Mouse (Mus musculus): ENCODE measurements around the gene Kiss1.

Kiss1 gene

GRCm38 (mm10) chr1:133362103-133362502, 40.4 kb downstream of the Kiss1 start:
- no peak for DNase-seq (ENCODE audit: low spot score in 2 of 2)

- peak; percentile 82 for DNase-seq (ENCODE audit: low spot score in 2 of 2)
These were observed 41.8 kb downstream of the Kiss1 start, which contains the start of gene Etnk2 for GRCm38 (mm10) chr1:133363276-133364021. Gene Etnk2, plus strand, starts transcription at chr1:133363572.

- no peak for DNase-seq (ENCODE audit: low spot score in 2 of 2)
These were observed 42.5 kb downstream of the Kiss1 start for GRCm38 (mm10) chr1:133364022-133364630.

GRCm38 (mm10) chr1:133364890-133365289, 43.2 kb downstream of the Kiss1 start:
- DNase-seq (ENCODE audit: low spot score in 2 of 2), result no peak

- peak; percentile 68 to 71 for DNase-seq (ENCODE audit: low spot score in 2 of 2)
These were observed 45.4 kb downstream of the Kiss1 start for GRCm38 (mm10) chr1:133366951-133367605.

GRCm38 (mm10) chr1:133367606-133368488, 46.2 kb downstream of the Kiss1 start:
- DNase-seq (ENCODE audit: low spot score in 2 of 2), result peak in 1 of 2 experiments; percentile 54

GRCm38 (mm10) chr1:133368644-133369043, 47.0 kb downstream of the Kiss1 start:
- no peak for DNase-seq (ENCODE audit: low spot score in 2 of 2)

- no peak for DNase-seq (ENCODE audit: low spot score in 2 of 2)
These were observed 48.7 kb downstream of the Kiss1 start for GRCm38 (mm10) chr1:133370352-133370751.

GRCm38 (mm10) chr1:133371431-133371830, 49.8 kb downstream of the Kiss1 start:
- no peak for DNase-seq (ENCODE audit: low spot score in 2 of 2)

GRCm38 (mm10) chr1:133372113-133372512, 50.4 kb downstream of the Kiss1 start:
- no peak for DNase-seq (ENCODE audit: low spot score in 2 of 2)

GRCm38 (mm10) chr1:133375696-133376346, 54.1 kb downstream of the Kiss1 start:
- no peak for DNase-seq (ENCODE audit: low spot score in 2 of 2)

- DNase-seq (ENCODE audit: low spot score in 2 of 2), result no peak
These were observed 55.9 kb downstream of the Kiss1 start for GRCm38 (mm10) chr1:133377547-133377946.

All from right cerebral cortex, postnatal 10 days (tissue).